Mouse (Mus musculus) neural tube, embryonic 11.5 days (tissue): Measurements from ENCODE around the gene Zcchc7. TPM values are rescaled to one million over a fixed set of nuclear protein-coding genes. Genes with fewer than 3 reads are reported as not detected.

Experiments used
- ATAC-seq: fragments of 200-750 bp; cut with Nextera tagmentation; 2 replicates; pipeline ENCODE4 v1.8.0; 2017; ENCODE audit warnings: moderate number of reproducible peaks, mild to moderate bottlenecking, moderate TSS enrichment, moderate library complexity; ENCODE audit not compliant: insufficient read depth, low FRiP score, low TSS enrichment
- DNase-seq: peaks from one replicate; pipeline ENCODE4 v3.0.0-alpha.2; 2015; ENCODE audit warnings: low spot score
- H3K27ac ChIP-seq: fragments of 300-500 bp; sonication (generic); 2 replicates; pipeline ENCODE4 v1.5.1; 2014; ENCODE audit warnings: low read depth, mild to moderate bottlenecking, low read length
- H3K27me3 ChIP-seq: fragments of 300-500 bp; sonication (generic); 2 replicates; pipeline ENCODE4 v1.6.1; 2014; ENCODE audit warnings: mild to moderate bottlenecking, low read length, mixed read lengths; ENCODE audit not compliant: control insufficient read depth, insufficient read depth
- H3K36me3 ChIP-seq: fragments of 300-500 bp; sonication (generic); 2 replicates; pipeline ENCODE4 v1.6.1; 2014; ENCODE audit warnings: mild to moderate bottlenecking, low read length, moderate library complexity, mixed read lengths; ENCODE audit not compliant: control insufficient read depth, insufficient read depth
- H3K4me1 ChIP-seq: fragments of 300-500 bp; sonication (generic); 2 replicates; pipeline ENCODE4 v1.6.1; 2014; ENCODE audit warnings: low read length, mixed read lengths; ENCODE audit not compliant: control insufficient read depth, insufficient read depth
- H3K4me2 ChIP-seq: fragments of 300-500 bp; sonication (generic); 2 replicates; pipeline ENCODE4 v1.6.1; 2014; ENCODE audit warnings: low read depth, mild to moderate bottlenecking, moderate library complexity
- H3K4me3 ChIP-seq: fragments of 300-500 bp; sonication (generic); 2 replicates; pipeline ENCODE4 v1.5.1; 2014; ENCODE audit warnings: low read depth, low read length
- H3K9ac ChIP-seq: fragments of 300-500 bp; sonication (generic); 2 replicates; pipeline ENCODE4 v1.6.1; 2014; ENCODE audit warnings: mild to moderate bottlenecking, low read length
- H3K9me3 ChIP-seq: fragments of 300-500 bp; sonication (generic); 2 replicates; pipeline ENCODE4 v1.6.1; 2016; ENCODE audit warnings: low read length; ENCODE audit not compliant: control insufficient read depth
- WGBS: fragments of 180-500 bp; shearing (Covaris S2); extraction: QIAGEN DNeasy Blood & Tissue Kit; methylation state at CpG from one replicate; pipeline ENCODE4 v1.1.7; 2014; 5-methylcytosine and 5-hydroxymethylcytosine counted together
- polyA plus RNA-seq: library from polyadenylated mRNA; unstranded; fragments of >200 nt; fragmentation: Nextera tagmentation; extraction: Ambion mirVana; gene quantifications from 2 replicates; pipeline ENCODE4 v1.2.1, GENCODE M21; 2014

The Zcchc7 gene
- polyA plus RNA-seq, 1 experiment from 2014 or later = 23.8 TPM

GRCm38 (mm10) chr4:44780462-44781157, 24.9 kb downstream of the Zcchc7 start:
- Histone ChIP-seq H3K9me3 (no peaks in the 10 kb centered on the region), H3K36me3 (no peaks in the 10 kb centered on the region), H3K9ac (no peak overlapping the region), H3K27ac (no peak overlapping the region), H3K4me2 (no peak overlapping the region), H3K27me3 (no peaks in the 10 kb centered on the region), H3K4me1 (peaks cover 6% of the 10 kb centered on the region; the same call in 1 of the 2 replicates), H3K4me3 (no peak overlapping the region)
- WGBS = 68% methylated on average over 4 of the region's 4 CpGs
- DNase-seq = no peak
- no peak for ATAC-seq

DNA sequence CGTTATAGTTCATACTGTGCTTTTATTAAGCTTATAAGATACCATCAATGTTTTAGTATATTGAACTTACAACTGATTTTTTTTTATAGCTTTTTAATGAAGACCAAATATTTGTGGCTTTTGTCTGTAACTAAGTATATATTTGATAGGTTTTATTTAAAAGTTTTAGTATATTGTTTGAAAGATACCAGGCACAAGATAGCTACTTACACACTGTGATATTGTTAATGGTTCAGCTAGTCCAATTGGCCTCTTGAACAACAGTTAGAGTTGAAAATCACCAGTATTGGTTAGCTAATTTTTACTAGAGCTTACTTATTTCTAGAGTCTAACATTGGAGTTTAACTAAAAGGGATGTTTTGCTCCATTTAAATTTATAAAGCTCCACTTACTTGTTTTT, 25.8 kb downstream of the Zcchc7 start:
- WGBS = 79% methylated on average over 1 of the region's 1 CpGs
- no peak overlapping the region for H3K27ac ChIP-seq
- H3K4me1 ChIP-seq = peaks cover 6% of the 10 kb centered on the region; the same call in 1 of the 2 replicates
- no peaks in the 10 kb centered on the region for H3K36me3 ChIP-seq
- no peaks in the 10 kb centered on the region for H3K27me3 ChIP-seq
- DNase-seq (no peak), ATAC-seq (no peak)
- no peak overlapping the region for H3K4me2 ChIP-seq
- H3K9ac ChIP-seq = no peak overlapping the region
- no peaks in the 10 kb centered on the region for H3K9me3 ChIP-seq
- no peak overlapping the region for H3K4me3 ChIP-seq

- no peaks in the 10 kb centered on the region for H3K27me3 ChIP-seq
- H3K9ac ChIP-seq = no peak overlapping the region
- peaks cover 3% of the 10 kb centered on the region; the same call in 1 of the 2 replicates for H3K4me1 ChIP-seq
- no peak for ATAC-seq
- H3K9me3 ChIP-seq = no peaks in the 10 kb centered on the region
- DNase-seq = no peak
- H3K4me2 ChIP-seq = no peak overlapping the region
- no peaks in the 10 kb centered on the region for H3K36me3 ChIP-seq
- H3K27ac ChIP-seq = no peak overlapping the region
- no peak overlapping the region for H3K4me3 ChIP-seq
- 18% methylated on average over 6 of the region's 6 CpGs for WGBS
These were observed 28.1 kb downstream of the Zcchc7 start for GRCm38 (mm10) chr4:44783566-44784292.

DNA sequence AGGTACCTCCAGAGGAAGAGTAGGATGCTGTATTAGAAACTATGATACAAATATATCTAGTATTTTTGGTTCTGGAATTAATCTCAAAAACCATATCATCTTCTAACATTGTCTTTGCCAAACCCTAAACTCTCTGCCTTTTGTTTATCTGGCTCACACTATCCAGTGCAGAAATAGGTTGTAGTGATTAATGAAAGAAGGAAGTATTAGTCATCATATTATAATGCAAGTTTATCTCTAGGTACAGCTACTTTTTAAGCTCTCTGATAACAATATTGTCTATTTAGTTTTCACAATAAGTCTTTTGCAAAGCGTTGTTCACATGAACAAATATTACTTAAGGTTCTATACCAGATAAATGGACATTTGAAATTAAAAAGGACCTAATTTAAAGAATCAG, 57.2 kb downstream of the Zcchc7 start:
- Histone ChIP-seq H3K4me2 (no peak overlapping the region), H3K27me3 (no peaks in the 10 kb centered on the region), H3K36me3 (no peaks in the 10 kb centered on the region), H3K4me3 (no peak overlapping the region), H3K9ac (no peak overlapping the region), H3K4me1 (no peaks in the 10 kb centered on the region), H3K9me3 (no peaks in the 10 kb centered on the region), H3K27ac (no peak overlapping the region)
- no peak for ATAC-seq
- 97% methylated on average over 1 of the region's 1 CpGs for WGBS
- DNase-seq = no peak

DNA sequence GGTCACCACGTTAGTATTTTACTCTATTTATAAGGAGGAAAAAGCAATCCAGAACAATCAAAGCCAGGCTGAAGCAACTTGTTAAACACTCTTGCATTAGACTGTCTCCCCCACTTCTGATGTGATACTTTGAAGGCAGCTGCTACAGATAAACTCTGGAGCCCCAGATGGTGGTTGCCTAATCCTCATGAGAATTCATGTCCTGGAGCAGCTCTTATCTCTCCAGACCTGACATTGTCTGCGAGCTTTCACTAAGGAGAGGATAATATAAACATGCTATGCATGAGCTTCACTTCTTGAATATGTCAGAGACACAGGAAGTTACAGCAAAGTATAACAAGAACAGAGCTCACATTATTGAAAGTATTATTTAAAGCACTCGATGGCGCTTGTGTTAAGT, 58.1 kb downstream of the Zcchc7 start:
- 76% methylated on average over 4 of the region's 4 CpGs for WGBS
- no peak overlapping the region for H3K4me3 ChIP-seq
- ATAC-seq (no peak), DNase-seq (no peak)
- H3K9ac ChIP-seq = no peak overlapping the region
- H3K27ac ChIP-seq = no peak overlapping the region
- H3K27me3 ChIP-seq = no peaks in the 10 kb centered on the region
- no peaks in the 10 kb centered on the region for H3K36me3 ChIP-seq
- H3K9me3 ChIP-seq = no peaks in the 10 kb centered on the region
- H3K4me1 ChIP-seq = no peaks in the 10 kb centered on the region
- H3K4me2 ChIP-seq = no peak overlapping the region

DNA sequence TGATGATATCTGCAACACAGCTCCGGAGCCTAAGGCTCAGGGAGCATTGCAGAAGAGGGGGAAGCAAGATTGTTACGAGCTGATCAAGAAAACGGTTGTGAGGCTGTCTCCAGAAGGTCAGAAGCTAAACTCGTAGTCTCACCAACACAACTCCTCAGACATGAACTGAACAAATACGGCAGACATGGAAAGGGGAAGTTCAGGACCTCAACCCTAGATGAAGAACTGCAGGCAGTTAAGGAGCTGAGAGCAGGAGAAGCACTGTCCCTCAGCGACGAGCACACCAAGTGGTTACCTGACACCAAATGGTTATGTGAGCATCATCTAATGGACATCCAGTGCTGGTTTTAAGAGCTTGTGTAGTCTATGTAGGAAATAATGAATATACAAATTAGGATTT, 60.9 kb downstream of the Zcchc7 start:
- H3K9me3 ChIP-seq = no peaks in the 10 kb centered on the region
- ATAC-seq = no peak
- no peaks in the 10 kb centered on the region for H3K27me3 ChIP-seq
- no peak overlapping the region for H3K4me2 ChIP-seq
- no peaks in the 10 kb centered on the region for H3K36me3 ChIP-seq
- H3K9ac ChIP-seq = no peak overlapping the region
- no peak overlapping the region for H3K4me3 ChIP-seq
- 73% methylated on average over 7 of the region's 7 CpGs for WGBS
- H3K4me1 ChIP-seq = no peaks in the 10 kb centered on the region
- no peak for DNase-seq
- H3K27ac ChIP-seq = no peak overlapping the region

- no peaks in the 10 kb centered on the region for H3K4me1 ChIP-seq
- no peaks in the 10 kb centered on the region for H3K9me3 ChIP-seq
- no peak overlapping the region for H3K4me2 ChIP-seq
- no peak overlapping the region for H3K27ac ChIP-seq
- H3K36me3 ChIP-seq = no peaks in the 10 kb centered on the region
- no peak overlapping the region for H3K9ac ChIP-seq
- H3K4me3 ChIP-seq = no peak overlapping the region
- no peak for ATAC-seq
- no peaks in the 10 kb centered on the region for H3K27me3 ChIP-seq
- no peak for DNase-seq
- 69% methylated on average over 3 of the region's 3 CpGs for WGBS
These were observed 74.9 kb downstream of the Zcchc7 start for GRCm38 (mm10) chr4:44830609-44831008.

DNA sequence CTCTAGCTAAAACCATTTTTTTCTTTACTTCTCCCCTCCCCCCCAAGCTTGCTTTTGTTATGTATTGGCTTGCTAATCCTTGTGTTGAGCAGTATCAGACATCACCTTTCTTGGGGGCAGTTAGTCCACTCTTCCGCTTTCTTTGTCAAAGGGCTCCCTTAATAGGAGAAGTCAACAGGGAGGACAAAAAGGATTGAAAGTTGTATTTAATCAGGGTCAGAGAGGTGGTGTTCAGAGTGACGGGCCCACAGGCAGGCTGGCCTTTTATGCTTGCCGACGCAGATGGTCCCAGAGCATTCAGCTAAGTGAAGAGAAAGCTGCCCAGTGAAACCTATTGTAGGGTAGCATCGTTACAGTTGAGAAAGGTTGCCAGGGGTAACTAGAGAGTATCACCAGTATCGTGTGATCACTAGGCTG, 96.2 kb downstream of the Zcchc7 start:
- Histone ChIP-seq H3K9me3 (no peaks in the 10 kb centered on the region), H3K4me2 (no peak overlapping the region), H3K27ac (0 out of 2 replicates have a peak overlapping the region, but pooled peaks have one; percentile 31), H3K4me1 (no peaks in the 10 kb centered on the region; the same call in 1 of the 2 replicates), H3K36me3 (no peaks in the 10 kb centered on the region), H3K9ac (no peak overlapping the region), H3K27me3 (no peaks in the 10 kb centered on the region), H3K4me3 (no peak overlapping the region)
- peak; percentile 80 for DNase-seq
- peak; percentile 96 for ATAC-seq
- 12% methylated on average over 6 of the region's 6 CpGs for WGBS

- H3K9ac ChIP-seq = no peak overlapping the region
- no peaks in the 10 kb centered on the region for H3K9me3 ChIP-seq
- H3K4me1 ChIP-seq = no peaks in the 10 kb centered on the region
- no peaks in the 10 kb centered on the region for H3K27me3 ChIP-seq
- H3K4me2 ChIP-seq = no peak overlapping the region
- DNase-seq = no peak
- ATAC-seq = no peak
- no peaks in the 10 kb centered on the region for H3K36me3 ChIP-seq
- no peak overlapping the region for H3K27ac ChIP-seq
- H3K4me3 ChIP-seq = no peak overlapping the region
These were observed 115.9 kb downstream of the Zcchc7 start for GRCm38 (mm10) chr4:44871591-44871990.
